Mouse (Mus musculus): Measurements from ENCODE around the gene Jund. TPM values are rescaled to one million over a fixed set of nuclear protein-coding genes. Genes with fewer than 3 reads are reported as not detected.

Jund gene
- total and polyA plus RNA-seq, 2 experiments from 2014 or later: 49.5 to 322 TPM

- Histone ChIP-seq H3K27ac (ENCODE audit: low read depth) (no peak overlapping the region), H3K9ac (replicated peaks; ENCODE audit: low read depth, low read length) (no peak overlapping the region), H3K36me3 (replicated peaks; ENCODE audit: control insufficient read depth, insufficient read depth, low read length) (no peaks in the 10 kb centered on the region), H3K27me3 (ENCODE audit: control insufficient read depth, insufficient read depth, low read length) (peaks cover 72% of the 10 kb centered on the region), H3K4me1 (ENCODE audit: control insufficient read depth, insufficient read depth) (peaks cover 15% of the 10 kb centered on the region), H3K4me3 (ENCODE audit: low read depth, low read length) (no peak overlapping the region), H3K4me2 (ENCODE audit: low read depth, low read length) (no peak overlapping the region), H3K9me3 (replicated peaks; ENCODE audit: control insufficient read depth, low read length) (no peaks in the 10 kb centered on the region)
- DNase-seq (ENCODE audit: low spot score) (no peak), ATAC-seq (ENCODE audit: insufficient read depth, low read depth) (no peak)
- 80% methylated on average over 18 of the region's 18 CpGs for WGBS
- TF ChIP-seq CTCF (IDR thresholded peaks at IDR 0.05; ENCODE audit: low read depth): no peak
- no peak for TF ChIP-seq EP300 (IDR thresholded peaks at IDR 0.05; ENCODE audit: low read depth)
Measured at GRCm38 (mm10) chr8:70747211-70747890, 48.6 kb downstream of the Jund start.

GRCm38 (mm10) chr8:70748246-70749096, 49.7 kb downstream of the Jund start:
- 80% methylated on average over 23 of the region's 23 CpGs for WGBS
- Histone ChIP-seq H3K27ac (ENCODE audit: low read depth) (no peak overlapping the region), H3K36me3 (replicated peaks; ENCODE audit: control insufficient read depth, insufficient read depth, low read length) (no peaks in the 10 kb centered on the region), H3K9ac (replicated peaks; ENCODE audit: low read depth, low read length) (no peak overlapping the region), H3K9me3 (replicated peaks; ENCODE audit: control insufficient read depth, low read length) (no peaks in the 10 kb centered on the region), H3K4me2 (ENCODE audit: low read depth, low read length) (no peak overlapping the region), H3K4me3 (ENCODE audit: low read depth, low read length) (no peak overlapping the region), H3K27me3 (ENCODE audit: control insufficient read depth, insufficient read depth, low read length) (peaks cover 62% of the 10 kb centered on the region), H3K4me1 (ENCODE audit: control insufficient read depth, insufficient read depth) (peaks cover 11% of the 10 kb centered on the region)
- no peak for DNase-seq (ENCODE audit: low spot score)
- TF ChIP-seq CTCF (IDR thresholded peaks at IDR 0.05; ENCODE audit: low read depth) (no peak), EP300 (IDR thresholded peaks at IDR 0.05; ENCODE audit: low read depth) (no peak)
- ATAC-seq (ENCODE audit: insufficient read depth, low read depth): no peak

- no peaks in the 10 kb centered on the region for H3K36me3 ChIP-seq (replicated peaks; ENCODE audit: control insufficient read depth, insufficient read depth, low read length)
- peaks cover 55% of the 10 kb centered on the region for H3K27me3 ChIP-seq (ENCODE audit: control insufficient read depth, insufficient read depth, low read length)
- ATAC-seq (ENCODE audit: insufficient read depth, low read depth): no peak
- peaks cover 11% of the 10 kb centered on the region for H3K4me1 ChIP-seq (ENCODE audit: control insufficient read depth, insufficient read depth)
- H3K27ac ChIP-seq (ENCODE audit: low read depth): no peak overlapping the region
- H3K9ac ChIP-seq (replicated peaks; ENCODE audit: low read depth, low read length): no peak overlapping the region
- TF ChIP-seq CTCF (IDR thresholded peaks at IDR 0.05; ENCODE audit: low read depth) (no peak), EP300 (IDR thresholded peaks at IDR 0.05; ENCODE audit: low read depth) (no peak)
- H3K9me3 ChIP-seq (replicated peaks; ENCODE audit: control insufficient read depth, low read length): no peaks in the 10 kb centered on the region
- no peak for DNase-seq (ENCODE audit: low spot score)
- 75% methylated on average over 19 of the region's 19 CpGs for WGBS
- H3K4me3 ChIP-seq (ENCODE audit: low read depth, low read length): no peak overlapping the region
- no peak overlapping the region for H3K4me2 ChIP-seq (ENCODE audit: low read depth, low read length)
Measured at GRCm38 (mm10) chr8:70749097-70749674, 50.4 kb downstream of the Jund start.

Other genes with a start within 250 kb of the Jund start
- gene Klhl26, start 222.0 kb upstream of the Jund start, total RNA-seq (2014; rRNA removed; ENCODE audit: low replicate concordance): 15.8 and 22.6 TPM in 2 replicates
- gene Klhl26, start 222.0 kb upstream of the Jund start, polyA plus RNA-seq (2015; fragmentation: Nextera tagmentation; extraction: Ambion mirVana): 7.1 and 8.7 TPM in 2 replicates
- not detected in 2 replicates for gene Tmem59l, start 211.6 kb upstream of the Jund start, total RNA-seq (2014; rRNA removed; ENCODE audit: low replicate concordance)
- not detected in 2 replicates for gene Tmem59l, start 211.6 kb upstream of the Jund start, polyA plus RNA-seq (2015; fragmentation: Nextera tagmentation; extraction: Ambion mirVana)
- gene Crlf1, start 205.8 kb upstream of the Jund start, total RNA-seq (2014; rRNA removed; ENCODE audit: low replicate concordance): not detected in 2 replicates
- 0.16 and 0.66 TPM in 2 replicates for gene Crlf1, start 205.8 kb upstream of the Jund start, polyA plus RNA-seq (2015; fragmentation: Nextera tagmentation; extraction: Ambion mirVana)
- 121 and 145 TPM in 2 replicates for gene Rex1bd, start 192.2 kb upstream of the Jund start, total RNA-seq (2014; rRNA removed; ENCODE audit: low replicate concordance)
- 139 and 146 TPM in 2 replicates for gene Rex1bd, start 192.2 kb upstream of the Jund start, polyA plus RNA-seq (2015; fragmentation: Nextera tagmentation; extraction: Ambion mirVana)
- gene Uba52, start 188.1 kb upstream of the Jund start, total RNA-seq (2014; rRNA removed; ENCODE audit: low replicate concordance): 887 and 1,064 TPM in 2 replicates
- 1,011 and 1,075 TPM in 2 replicates for gene Uba52, start 188.1 kb upstream of the Jund start, polyA plus RNA-seq (2015; fragmentation: Nextera tagmentation; extraction: Ambion mirVana)
- 422 and 440 TPM in 2 replicates for gene Fkbp8, start 171.2 kb upstream of the Jund start, total RNA-seq (2014; rRNA removed; ENCODE audit: low replicate concordance)
- gene Fkbp8, start 171.2 kb upstream of the Jund start, polyA plus RNA-seq (2015; fragmentation: Nextera tagmentation; extraction: Ambion mirVana): 195 and 200 TPM in 2 replicates
- gene Kxd1, start 171.0 kb upstream of the Jund start, total RNA-seq (2014; rRNA removed; ENCODE audit: low replicate concordance): 110 and 120 TPM in 2 replicates
- gene Kxd1, start 171.0 kb upstream of the Jund start, polyA plus RNA-seq (2015; fragmentation: Nextera tagmentation; extraction: Ambion mirVana): 93.5 and 96.7 TPM in 2 replicates
- 7.3 and 13.9 TPM in 2 replicates for gene Ell, start 159.5 kb upstream of the Jund start, total RNA-seq (2014; rRNA removed; ENCODE audit: low replicate concordance)
- gene Ell, start 159.5 kb upstream of the Jund start, polyA plus RNA-seq (2015; fragmentation: Nextera tagmentation; extraction: Ambion mirVana): 7.9 and 9.1 TPM in 2 replicates
- gene Isyna1, start 104.6 kb upstream of the Jund start, total RNA-seq (2014; rRNA removed; ENCODE audit: low replicate concordance): 111 and 125 TPM in 2 replicates
- gene Isyna1, start 104.6 kb upstream of the Jund start, polyA plus RNA-seq (2015; fragmentation: Nextera tagmentation; extraction: Ambion mirVana): 53.3 and 59.6 TPM in 2 replicates
- gene Ssbp4, start 90.1 kb upstream of the Jund start, total RNA-seq (2014; rRNA removed; ENCODE audit: low replicate concordance): 107 and 143 TPM in 2 replicates
- gene Ssbp4, start 90.1 kb upstream of the Jund start, polyA plus RNA-seq (2015; fragmentation: Nextera tagmentation; extraction: Ambion mirVana): 55.6 and 57.3 TPM in 2 replicates
- gene Lrrc25, start 82.8 kb upstream of the Jund start, total RNA-seq (2014; rRNA removed; ENCODE audit: low replicate concordance): 1.5 and 2.2 TPM in 2 replicates
- gene Lrrc25, start 82.8 kb upstream of the Jund start, polyA plus RNA-seq (2015; fragmentation: Nextera tagmentation; extraction: Ambion mirVana): 1.3 and 1.6 TPM in 2 replicates
- 0.15 and 5.4 TPM in 2 replicates for gene Gdf15, start 66.5 kb upstream of the Jund start, total RNA-seq (2014; rRNA removed; ENCODE audit: low replicate concordance)
- gene Gdf15, start 66.5 kb upstream of the Jund start, polyA plus RNA-seq (2015; fragmentation: Nextera tagmentation; extraction: Ambion mirVana): 1.4 and 1.7 TPM in 2 replicates
- 18.0 and 36.3 TPM in 2 replicates for gene Pgpep1, start 38.6 kb upstream of the Jund start, total RNA-seq (2014; rRNA removed; ENCODE audit: low replicate concordance)
- gene Pgpep1, start 38.6 kb upstream of the Jund start, polyA plus RNA-seq (2015; fragmentation: Nextera tagmentation; extraction: Ambion mirVana): 26.9 and 29.1 TPM in 2 replicates
- gene Lsm4, start 25.7 kb upstream of the Jund start, total RNA-seq (2014; rRNA removed; ENCODE audit: low replicate concordance): 438 and 495 TPM in 2 replicates
- 202 and 205 TPM in 2 replicates for gene Lsm4, start 25.7 kb upstream of the Jund start, polyA plus RNA-seq (2015; fragmentation: Nextera tagmentation; extraction: Ambion mirVana)
- gene Iqcn, start 4.5 kb downstream of the Jund start, total RNA-seq (2014; rRNA removed; ENCODE audit: low replicate concordance): not detected in 2 replicates
- gene Iqcn, start 4.5 kb downstream of the Jund start, polyA plus RNA-seq (2015; fragmentation: Nextera tagmentation; extraction: Ambion mirVana): not detected in 2 replicates
- not detected in 2 replicates for gene Gm3336, start 19.6 kb downstream of the Jund start, total RNA-seq (2014; rRNA removed; ENCODE audit: low replicate concordance)
- gene Gm3336, start 19.6 kb downstream of the Jund start, polyA plus RNA-seq (2015; fragmentation: Nextera tagmentation; extraction: Ambion mirVana): not detected in 2 replicates
- gene Pde4c, start 24.8 kb downstream of the Jund start, total RNA-seq (2014; rRNA removed; ENCODE audit: low replicate concordance): 0.42 and 1.2 TPM in 2 replicates
- gene Pde4c, start 24.8 kb downstream of the Jund start, polyA plus RNA-seq (2015; fragmentation: Nextera tagmentation; extraction: Ambion mirVana): 0.44 and 0.56 TPM in 2 replicates
- gene Rab3a, start 55.7 kb downstream of the Jund start, total RNA-seq (2014; rRNA removed; ENCODE audit: low replicate concordance): 21.4 and 40.3 TPM in 2 replicates
- 32.7 and 32.8 TPM in 2 replicates for gene Rab3a, start 55.7 kb downstream of the Jund start, polyA plus RNA-seq (2015; fragmentation: Nextera tagmentation; extraction: Ambion mirVana)
- gene Mpv17l2, start 62.0 kb downstream of the Jund start, total RNA-seq (2014; rRNA removed; ENCODE audit: low replicate concordance): 26.6 and 56.3 TPM in 2 replicates
- 50.3 and 54.0 TPM in 2 replicates for gene Mpv17l2, start 62.0 kb downstream of the Jund start, polyA plus RNA-seq (2015; fragmentation: Nextera tagmentation; extraction: Ambion mirVana)
- gene Pik3r2, start 77.8 kb downstream of the Jund start, total RNA-seq (2014; rRNA removed; ENCODE audit: low replicate concordance): 36.6 and 39.3 TPM in 2 replicates
- 30.2 and 32.5 TPM in 2 replicates for gene Pik3r2, start 77.8 kb downstream of the Jund start, polyA plus RNA-seq (2015; fragmentation: Nextera tagmentation; extraction: Ambion mirVana)
- gene Mast3, start 106.1 kb downstream of the Jund start, total RNA-seq (2014; rRNA removed; ENCODE audit: low replicate concordance): 3.0 and 5.6 TPM in 2 replicates
- gene Mast3, start 106.1 kb downstream of the Jund start, polyA plus RNA-seq (2015; fragmentation: Nextera tagmentation; extraction: Ambion mirVana): 2.3 and 3.2 TPM in 2 replicates
- 0.08 TPM in 1 of 2 replicates, not detected in the other for gene Il12rb1, start 109.5 kb downstream of the Jund start, total RNA-seq (2014; rRNA removed; ENCODE audit: low replicate concordance)
- gene Il12rb1, start 109.5 kb downstream of the Jund start, polyA plus RNA-seq (2015; fragmentation: Nextera tagmentation; extraction: Ambion mirVana): not detected in 2 replicates
- gene Arrdc2, start 140.8 kb downstream of the Jund start, total RNA-seq (2014; rRNA removed; ENCODE audit: low replicate concordance): 4.5 and 38.1 TPM in 2 replicates
- 3.0 and 3.6 TPM in 2 replicates for gene Arrdc2, start 140.8 kb downstream of the Jund start, polyA plus RNA-seq (2015; fragmentation: Nextera tagmentation; extraction: Ambion mirVana)
- gene Kcnn1, start 164.3 kb downstream of the Jund start, total RNA-seq (2014; rRNA removed; ENCODE audit: low replicate concordance): 7.5 and 25.2 TPM in 2 replicates
- gene Kcnn1, start 164.3 kb downstream of the Jund start, polyA plus RNA-seq (2015; fragmentation: Nextera tagmentation; extraction: Ambion mirVana): 3.4 TPM in 2 replicates
- 12.6 and 32.0 TPM in 2 replicates for gene Ccdc124, start 175.0 kb downstream of the Jund start, total RNA-seq (2014; rRNA removed; ENCODE audit: low replicate concordance)
- gene Ccdc124, start 175.0 kb downstream of the Jund start, polyA plus RNA-seq (2015; fragmentation: Nextera tagmentation; extraction: Ambion mirVana): 77.9 and 79.5 TPM in 2 replicates
- gene Slc5a5, start 193.8 kb downstream of the Jund start, total RNA-seq (2014; rRNA removed; ENCODE audit: low replicate concordance): not detected in 2 replicates
- gene Slc5a5, start 193.8 kb downstream of the Jund start, polyA plus RNA-seq (2015; fragmentation: Nextera tagmentation; extraction: Ambion mirVana): 0.05 and 0.10 TPM in 2 replicates
- 2,186 and 2,206 TPM in 2 replicates for gene Rpl18a, start 198.5 kb downstream of the Jund start, total RNA-seq (2014; rRNA removed; ENCODE audit: low replicate concordance)
- gene Rpl18a, start 198.5 kb downstream of the Jund start, polyA plus RNA-seq (2015; fragmentation: Nextera tagmentation; extraction: Ambion mirVana): 2,523 and 2,655 TPM in 2 replicates
- 32.6 and 35.6 TPM in 2 replicates for gene Map1s, start 207.0 kb downstream of the Jund start, total RNA-seq (2014; rRNA removed; ENCODE audit: low replicate concordance)
- gene Map1s, start 207.0 kb downstream of the Jund start, polyA plus RNA-seq (2015; fragmentation: Nextera tagmentation; extraction: Ambion mirVana): 21.4 and 24.9 TPM in 2 replicates